Mouse (Mus musculus) intestine, embryonic 16.5 days (tissue): ENCODE measurements around the gene Gadd45gip1. TPM values are rescaled to one million over a fixed set of nuclear protein-coding genes. Genes with fewer than 3 reads are reported as not detected.

Experiments used
- ATAC-seq: fragments of 200-750 bp; cut with Nextera tagmentation; 2 replicates; pipeline ENCODE4 v1.8.0; 2017; ENCODE audit warnings: moderate TSS enrichment, moderate library complexity
- H3K27ac ChIP-seq: fragments of 300-500 bp; sonication (generic); 2 replicates; pipeline ENCODE4 v1.5.1; 2014; ENCODE audit warnings: mild to moderate bottlenecking, low read length
- H3K27me3 ChIP-seq: fragments of 300-500 bp; sonication (generic); replicated peaks from 2 replicates; pipeline ENCODE4 v1.6.1; 2014; ENCODE audit warnings: low read length, control low read depth, mixed read lengths; ENCODE audit not compliant: control insufficient read depth, insufficient read depth
- H3K36me3 ChIP-seq: fragments of 300-500 bp; sonication (generic); 2 replicates; pipeline ENCODE4 v1.6.1; 2014; ENCODE audit warnings: low read length, control low read depth; ENCODE audit not compliant: control insufficient read depth, insufficient read depth
- H3K4me1 ChIP-seq: fragments of 300-500 bp; sonication (generic); 2 replicates; pipeline ENCODE4 v1.6.1; 2014; ENCODE audit warnings: low read length, control low read depth, mixed read lengths; ENCODE audit not compliant: control insufficient read depth, insufficient read depth
- H3K4me2 ChIP-seq: fragments of 300-500 bp; sonication (generic); 2 replicates; pipeline ENCODE4 v1.6.1; 2014; ENCODE audit warnings: low read depth, low read length, control low read depth
- H3K4me3 ChIP-seq: fragments of 300-500 bp; sonication (generic); 2 replicates; pipeline ENCODE4 v1.5.1; 2014; ENCODE audit warnings: mild to moderate bottlenecking, low read length
- H3K9ac ChIP-seq: fragments of 300-500 bp; sonication (generic); 2 replicates; pipeline ENCODE4 v1.6.1; 2014; ENCODE audit warnings: low read depth, low read length
- H3K9me3 ChIP-seq: fragments of 300-500 bp; sonication (generic); 2 replicates; pipeline ENCODE4 v1.6.1; 2016; ENCODE audit warnings: low read length, control low read depth; ENCODE audit not compliant: control insufficient read depth
- WGBS: fragments of 180-500 bp; shearing (Covaris S2); extraction: QIAGEN DNeasy Blood & Tissue Kit; methylation state at CpG from one replicate; pipeline ENCODE4 v1.1.7; 2014; 5-methylcytosine and 5-hydroxymethylcytosine counted together
- polyA plus RNA-seq: library from polyadenylated mRNA; unstranded; fragments of >200 nt; fragmentation: Nextera tagmentation; extraction: Ambion mirVana; gene quantifications from 2 replicates; pipeline ENCODE4 v1.2.1, GENCODE M21; 2015

Gadd45gip1 gene
- polyA plus RNA-seq = 61.8 and 63.4 TPM in 2 replicates

DNA sequence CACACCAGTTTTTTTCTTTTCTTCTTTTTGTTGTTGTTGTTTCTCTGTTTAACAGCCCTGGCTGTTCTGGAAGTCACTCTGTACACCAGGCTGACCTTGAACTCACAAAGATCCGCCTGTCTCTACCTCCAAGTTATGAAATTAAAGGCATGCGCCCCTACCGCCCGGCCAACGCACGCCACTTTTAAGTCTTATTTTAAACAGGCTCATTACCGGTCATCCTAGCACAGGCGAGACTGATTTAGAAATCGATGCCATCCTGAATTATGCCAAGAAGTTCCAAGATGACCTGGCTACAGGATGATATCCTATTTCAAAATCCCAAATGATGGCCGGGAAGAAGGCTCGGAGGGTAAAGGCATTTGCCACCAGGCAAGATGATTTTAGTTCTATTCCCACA is at the start of gene Gadd45gip1:
Gene Gadd45gip1, plus strand, starts transcription at position 33 of the 400 bp plus-strand sequence.
- no peaks in the 10 kb centered on the region for H3K9me3 ChIP-seq
- peaks cover 21% of the 10 kb centered on the region for H3K4me1 ChIP-seq
- peak within 1 kb of the TSS; percentile 94 for H3K27ac ChIP-seq
- 75% methylated on average over 11 of the region's 11 CpGs for WGBS
- H3K36me3 ChIP-seq = peaks cover 8% of the 10 kb centered on the region; the same call in 1 of the 2 replicates
- H3K27me3 ChIP-seq = no peaks in the 10 kb centered on the region
- ATAC-seq = 0 out of 2 replicates have a peak, but pooled peaks have one; percentile 6
- peak within 1 kb of the TSS; percentile 93 for H3K4me3 ChIP-seq
- H3K4me2 ChIP-seq = peak within 1 kb of the TSS; percentile 53
- peak within 1 kb of the TSS; percentile 100 for H3K9ac ChIP-seq

DNA sequence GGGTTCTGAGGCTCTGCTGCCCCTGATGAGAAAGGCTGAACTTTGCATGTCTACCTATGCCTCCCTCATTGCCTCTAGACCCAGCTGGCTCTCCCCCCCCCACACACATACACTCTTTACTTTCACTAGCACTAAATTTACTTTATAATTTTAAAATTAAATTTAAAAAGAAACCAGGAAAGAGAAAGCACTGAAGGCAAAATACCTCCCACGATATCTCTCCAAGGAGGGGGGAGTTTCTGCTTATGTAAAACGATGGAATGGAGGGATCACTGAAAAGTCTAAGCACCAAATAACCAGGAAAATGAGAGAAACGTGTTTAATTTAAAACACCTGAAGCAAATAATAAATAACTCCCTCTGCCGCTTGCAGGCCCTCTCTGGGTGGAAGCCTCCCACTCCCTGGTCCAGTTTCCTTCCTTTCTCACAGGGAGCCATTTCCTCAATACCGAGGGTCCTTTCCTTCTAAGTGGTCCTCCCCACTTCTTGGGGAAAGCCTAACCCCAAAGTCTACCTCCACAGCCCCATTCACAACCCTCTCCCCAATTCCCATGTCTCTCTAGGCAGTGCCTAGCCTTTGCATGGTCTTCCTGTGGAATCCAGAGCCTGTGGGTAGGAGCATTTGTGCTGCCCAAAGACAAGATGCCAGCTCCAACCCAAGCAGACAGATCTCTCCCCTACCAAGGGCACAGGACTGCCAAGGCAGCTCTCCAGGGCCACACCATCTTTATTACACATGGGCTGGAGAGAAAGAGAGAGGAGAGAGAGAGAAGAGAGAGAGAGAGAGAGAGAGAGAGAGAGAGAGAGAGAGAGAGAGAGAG is 49.4 kb upstream of the Gadd45gip1 start:
- WGBS = 20% methylated on average over 5 of the region's 5 CpGs
- Histone ChIP-seq H3K4me2 (no peak overlapping the region), H3K27me3 (peaks cover 88% of the 10 kb centered on the region), H3K9ac (no peak overlapping the region), H3K27ac (no peak overlapping the region), H3K9me3 (no peaks in the 10 kb centered on the region), H3K4me1 (peaks cover 8% of the 10 kb centered on the region), H3K4me3 (no peak overlapping the region), H3K36me3 (no peaks in the 10 kb centered on the region)
- no peak for ATAC-seq

DNA sequence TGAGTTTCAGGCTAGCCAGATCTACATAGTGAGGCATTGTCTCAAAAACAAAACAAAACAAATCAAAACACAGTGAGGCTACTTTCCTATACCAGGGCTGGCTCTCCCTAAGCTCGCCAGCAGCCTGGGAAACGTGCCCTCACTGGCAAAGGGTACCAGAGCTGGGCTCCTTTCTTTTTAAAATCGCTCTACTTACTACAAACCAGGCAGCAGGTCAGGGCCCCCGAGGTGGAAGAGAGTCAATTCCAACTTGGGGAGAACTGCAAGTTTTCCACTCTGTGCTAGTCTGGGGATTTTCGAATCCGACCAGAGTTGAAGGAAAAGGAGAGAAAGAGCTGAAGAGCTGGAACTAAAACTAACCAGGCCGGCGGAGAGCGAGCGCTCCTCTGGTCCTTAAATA is 48.6 kb upstream of the Gadd45gip1 start:
- H3K4me1 ChIP-seq = peaks cover 8% of the 10 kb centered on the region
- H3K9me3 ChIP-seq = no peaks in the 10 kb centered on the region
- H3K27ac ChIP-seq = no peak overlapping the region
- H3K4me2 ChIP-seq = no peak overlapping the region
- H3K27me3 ChIP-seq = peaks cover 88% of the 10 kb centered on the region
- WGBS = 24% methylated on average over 10 of the region's 10 CpGs
- ATAC-seq = no peak
- H3K36me3 ChIP-seq = no peaks in the 10 kb centered on the region
- H3K9ac ChIP-seq = no peak overlapping the region
- H3K4me3 ChIP-seq = no peak overlapping the region

DNA sequence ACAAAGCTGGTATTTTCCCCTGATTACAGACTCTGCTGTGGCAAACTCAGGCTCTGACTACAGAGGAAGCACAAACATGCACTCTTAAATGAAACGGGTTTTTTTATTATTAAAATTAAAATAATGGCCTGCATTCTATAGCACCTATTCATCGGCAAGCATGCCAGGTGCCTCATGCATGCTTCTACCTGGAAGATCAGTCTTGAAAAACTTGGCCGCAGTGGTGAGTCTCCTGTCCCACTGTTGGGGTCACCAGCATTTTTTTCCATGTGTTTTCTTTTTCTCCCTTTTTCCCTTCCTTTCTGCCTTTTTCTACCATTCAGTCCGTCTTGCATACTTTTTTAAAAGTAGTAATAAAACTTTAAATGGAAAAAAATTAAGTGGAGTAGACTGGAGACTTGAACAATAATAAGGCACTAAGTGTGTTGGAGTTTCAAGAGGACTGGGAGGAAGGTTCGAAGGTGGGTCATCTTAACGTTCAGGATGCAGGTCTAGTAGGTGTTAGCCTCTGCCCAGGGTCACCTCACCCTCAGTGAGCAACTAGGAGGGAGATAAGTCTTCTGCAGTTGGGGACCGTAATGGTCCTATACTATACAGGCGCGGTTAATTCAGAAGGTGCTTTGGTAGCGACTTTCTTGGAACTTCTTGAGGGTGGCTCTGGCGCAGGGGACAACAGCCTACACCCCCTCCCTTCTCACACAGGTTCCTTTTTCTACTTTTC is 48.0 kb upstream of the Gadd45gip1 start:
- peaks cover 8% of the 10 kb centered on the region for H3K4me1 ChIP-seq
- no peaks in the 10 kb centered on the region for H3K36me3 ChIP-seq
- H3K9me3 ChIP-seq = no peaks in the 10 kb centered on the region
- H3K27ac ChIP-seq = no peak overlapping the region
- no peak overlapping the region for H3K4me2 ChIP-seq
- no peak overlapping the region for H3K9ac ChIP-seq
- WGBS = 17% methylated on average over 11 of the region's 11 CpGs
- ATAC-seq = no peak
- peaks cover 88% of the 10 kb centered on the region for H3K27me3 ChIP-seq
- no peak overlapping the region for H3K4me3 ChIP-seq

DNA sequence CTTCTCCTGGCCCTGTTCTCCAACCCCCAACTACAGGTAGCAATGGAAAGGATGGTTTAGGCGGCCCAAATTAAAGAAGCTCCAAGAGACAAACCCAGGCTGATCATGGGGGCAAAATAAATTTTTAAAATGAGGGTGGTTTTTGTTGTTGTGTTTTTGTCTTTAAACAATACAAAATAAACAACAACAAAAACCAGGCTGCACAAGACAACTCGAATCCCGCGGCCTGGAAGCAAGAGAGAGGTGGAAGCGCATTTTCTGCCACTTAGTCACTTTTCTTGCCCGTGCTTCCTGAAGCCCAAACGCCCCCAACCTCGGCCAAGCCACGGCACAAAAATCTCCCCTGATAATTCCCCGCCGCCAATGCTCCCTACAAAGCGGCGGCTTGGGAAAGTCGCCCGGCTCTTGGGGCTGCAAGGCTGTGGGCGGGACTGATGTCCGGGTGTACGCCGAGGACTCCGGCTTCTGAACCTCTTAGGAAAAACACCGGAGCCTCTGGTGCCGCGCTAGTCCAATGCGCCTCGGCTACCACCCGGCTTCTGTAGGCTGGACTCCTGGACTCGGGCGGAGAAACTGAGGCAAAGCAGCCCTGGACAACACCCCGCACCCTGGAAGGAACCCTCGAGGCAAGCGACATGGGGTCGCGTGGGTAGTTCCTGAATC is 47.3 kb upstream of the Gadd45gip1 start:
- peaks cover 91% of the 10 kb centered on the region for H3K27me3 ChIP-seq
- peaks cover 9% of the 10 kb centered on the region for H3K4me1 ChIP-seq
- no peak for ATAC-seq
- H3K9me3 ChIP-seq = no peaks in the 10 kb centered on the region
- no peak overlapping the region for H3K4me3 ChIP-seq
- H3K9ac ChIP-seq = no peak overlapping the region
- no peak overlapping the region for H3K27ac ChIP-seq
- WGBS = 8% methylated on average over 33 of the region's 33 CpGs
- H3K4me2 ChIP-seq = no peak overlapping the region
- no peaks in the 10 kb centered on the region for H3K36me3 ChIP-seq

DNA sequence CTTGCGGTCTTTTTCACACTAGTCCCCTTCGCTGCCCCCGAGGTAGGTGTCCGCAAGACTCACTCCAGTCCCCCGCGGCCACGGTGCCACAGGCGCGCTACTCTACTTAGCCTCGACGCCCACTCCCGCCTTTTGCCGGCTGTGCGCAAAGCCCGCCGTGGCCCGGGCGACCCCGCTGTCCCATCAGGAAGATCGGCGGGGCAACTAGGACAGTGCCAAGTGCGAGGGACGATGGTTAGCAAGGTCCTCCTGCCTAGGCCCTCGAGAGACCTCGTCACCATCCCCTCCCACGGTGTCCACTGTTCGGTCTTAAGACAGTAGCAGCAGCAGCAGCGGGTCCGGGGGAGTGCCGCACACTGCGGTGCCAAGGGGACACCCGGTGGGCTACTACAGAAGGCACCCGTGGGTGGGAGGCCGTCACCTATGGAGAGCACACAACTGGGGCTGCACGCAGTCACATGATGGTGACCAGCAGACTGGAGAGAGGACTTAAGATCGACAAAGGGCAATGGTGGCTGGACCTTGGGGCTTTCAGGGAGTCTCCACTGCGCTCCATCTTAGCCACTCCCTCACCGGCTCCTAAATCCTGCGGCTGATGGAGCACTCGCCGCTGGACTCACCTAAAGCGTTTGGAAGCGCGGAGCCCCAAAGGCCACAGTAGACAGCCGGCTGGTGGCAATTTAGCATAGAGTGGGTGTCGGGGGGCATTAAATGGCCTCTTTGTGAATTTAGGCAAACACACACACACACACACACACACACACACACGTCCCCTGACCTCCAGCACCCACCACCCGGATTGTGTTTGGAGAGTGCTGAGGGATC is 46.4 kb upstream of the Gadd45gip1 start:
- Histone ChIP-seq H3K4me3 (no peak overlapping the region), H3K4me2 (no peak overlapping the region), H3K27me3 (peaks cover 93% of the 10 kb centered on the region), H3K27ac (no peak overlapping the region), H3K4me1 (peaks cover 12% of the 10 kb centered on the region), H3K9ac (no peak overlapping the region), H3K36me3 (no peaks in the 10 kb centered on the region), H3K9me3 (no peaks in the 10 kb centered on the region)
- 9% methylated on average over 48 of the region's 48 CpGs for WGBS
- ATAC-seq = no peak

DNA sequence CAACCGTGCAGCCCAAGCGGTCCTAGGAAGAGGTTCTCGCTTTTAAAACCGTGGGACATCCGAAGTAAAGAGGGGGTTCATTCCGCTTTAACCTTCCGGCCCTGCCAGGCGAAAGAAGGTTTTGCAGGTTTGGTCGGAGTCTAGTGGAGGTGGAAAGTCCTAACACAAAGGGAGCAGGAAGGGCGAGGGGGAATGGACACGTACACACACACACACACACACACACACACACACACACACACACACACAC is 45.9 kb upstream of the Gadd45gip1 start:
- Histone ChIP-seq H3K27me3 (peaks cover 95% of the 10 kb centered on the region), H3K36me3 (no peaks in the 10 kb centered on the region), H3K27ac (no peak overlapping the region), H3K4me3 (no peak overlapping the region), H3K4me2 (no peak overlapping the region), H3K4me1 (peaks cover 12% of the 10 kb centered on the region), H3K9ac (no peak overlapping the region), H3K9me3 (no peaks in the 10 kb centered on the region)
- WGBS = 16% methylated on average over 11 of the region's 11 CpGs
- no peak for ATAC-seq

DNA sequence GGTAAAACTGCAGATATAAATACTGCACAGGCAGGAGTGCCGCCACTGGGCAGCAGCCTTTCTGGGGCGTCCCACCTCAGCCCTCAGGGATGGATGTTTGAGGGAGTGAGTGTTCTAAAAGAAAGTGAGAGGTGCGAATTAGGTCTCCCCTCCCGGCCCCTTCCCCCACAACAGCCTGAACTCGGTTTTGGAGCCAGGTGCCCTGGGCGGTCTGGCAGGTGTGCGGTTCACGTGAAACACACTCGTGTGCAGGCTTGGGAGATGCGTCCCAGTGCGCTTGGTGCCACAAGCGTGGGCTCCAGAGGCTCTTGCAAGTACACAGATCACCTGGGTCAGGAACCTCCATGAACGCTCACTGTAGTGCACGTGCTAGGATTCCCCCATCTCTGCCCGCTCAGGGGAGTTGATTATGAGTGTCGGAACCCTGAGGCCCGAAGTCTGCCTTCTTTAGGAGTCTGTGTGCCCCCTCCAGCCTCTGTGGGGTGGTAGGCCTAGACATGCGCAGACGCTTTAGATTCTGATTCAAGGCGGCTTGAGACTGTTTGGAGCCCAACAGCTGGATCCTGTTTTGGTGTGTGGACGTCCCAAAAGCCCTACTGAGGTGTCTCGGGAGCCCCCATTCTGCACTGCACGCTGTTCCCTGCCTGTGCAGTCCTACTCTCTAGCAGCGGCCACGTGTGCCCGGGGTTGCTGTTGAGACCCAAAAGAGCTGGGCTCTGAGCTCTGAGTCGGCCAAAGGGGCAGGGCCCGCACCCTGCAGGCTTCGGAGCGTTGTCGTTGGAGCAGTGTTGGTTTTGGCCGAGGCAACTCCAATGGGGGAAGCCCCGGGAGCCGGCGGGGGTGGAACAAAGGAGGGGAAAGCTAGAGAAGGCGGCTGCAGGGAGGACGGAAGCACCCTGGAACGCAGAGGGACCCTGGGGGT is 45.3 kb upstream of the Gadd45gip1 start:
- no peaks in the 10 kb centered on the region for H3K9me3 ChIP-seq
- H3K4me2 ChIP-seq = peak overlapping the region; percentile 3; the same call in 1 of the 2 replicates
- H3K9ac ChIP-seq = no peak overlapping the region
- 7% methylated on average over 38 of the region's 38 CpGs for WGBS
- no peaks in the 10 kb centered on the region for H3K36me3 ChIP-seq
- peaks cover 14% of the 10 kb centered on the region for H3K4me1 ChIP-seq
- ATAC-seq = no peak
- H3K4me3 ChIP-seq = no peak overlapping the region
- H3K27me3 ChIP-seq = peaks cover 89% of the 10 kb centered on the region
- H3K27ac ChIP-seq = no peak overlapping the region
